Mouse (Mus musculus) testis, adult 2 months (tissue): ENCODE data around the gene Arhgef19. TPM values are rescaled to one million over a fixed set of nuclear protein-coding genes. Genes with fewer than 3 reads are reported as not detected.

Experiments
- H3K27ac ChIP-seq: fragments of 200-500 bp; 2 replicates; pipeline ENCODE4 v1.5.1; 2012; ENCODE audit warnings: low read depth, low read length; ENCODE audit not compliant: control insufficient read depth, insufficient read depth
- H3K27me3 ChIP-seq: fragments of 200-500 bp; 2 replicates; pipeline ENCODE4 v1.6.1; 2012; ENCODE audit warnings: mild to moderate bottlenecking, low read length, moderate library complexity; ENCODE audit not compliant: control insufficient read depth, insufficient read depth
- H3K36me3 ChIP-seq: fragments of 200-500 bp; 2 replicates; pipeline ENCODE4 v1.6.1; 2012; ENCODE audit warnings: mild to moderate bottlenecking, low read length; ENCODE audit not compliant: control insufficient read depth, insufficient read depth
- H3K4me1 ChIP-seq: fragments of 200-500 bp; 2 replicates; pipeline ENCODE4 v1.6.1; 2012; ENCODE audit warnings: low read length; ENCODE audit not compliant: control insufficient read depth, insufficient read depth
- H3K4me3 ChIP-seq: fragments of 200-500 bp; 2 replicates; pipeline ENCODE4 v1.5.1; 2012; ENCODE audit warnings: low read depth, mild to moderate bottlenecking, low read length, moderate library complexity, mixed read lengths; ENCODE audit not compliant: control insufficient read depth
- CTCF ChIP-seq: fragments of 200-500 bp; IDR thresholded peaks from 2 replicates; pipeline ENCODE4 v1.5.1; 2012; ENCODE audit warnings: low read depth, mild to moderate bottlenecking, inconsistent platforms, low read length, moderate library complexity; ENCODE audit not compliant: control insufficient read depth, insufficient read depth, insufficient replicate concordance
- POLR2A ChIP-seq: fragments of 200-500 bp; IDR thresholded peaks from 2 replicates; pipeline ENCODE4 v1.6.1; 2012; ENCODE audit warnings: low read depth, mild to moderate bottlenecking, inconsistent platforms, low read length, moderate library complexity; ENCODE audit not compliant: control insufficient read depth
- polyA plus RNA-seq: library from polyadenylated mRNA; depleted of rRNA; stranded (reverse); fragments of >200 nt; gene quantifications from 2 replicates; pipeline ENCODE4 v1.2.3, GENCODE M21; 2012; rRNA removed

Gene Arhgef19
- 0.65 and 1.3 TPM in 2 replicates for polyA plus RNA-seq

GRCm38 (mm10) chr4:141239388-141240125, at the start of gene Arhgef19:
Arhgef19 (plus strand) TSS chr4:141239499.
- H3K27me3 ChIP-seq = peaks cover 2% of the 10 kb centered on the region
- no peak within 1 kb of the TSS; the same call in 1 of the 2 replicates for H3K27ac ChIP-seq
- H3K4me3 ChIP-seq = peak within 1 kb of the TSS; percentile 56
- peaks cover 14% of the 10 kb centered on the region for H3K4me1 ChIP-seq
- TF ChIP-seq CTCF (no peak), POLR2A (no peak)
- no peaks in the 10 kb centered on the region for H3K36me3 ChIP-seq

GRCm38 (mm10) chr4:141191294-141191693, 48.0 kb upstream of the Arhgef19 start:
- Histone ChIP-seq H3K36me3 (peaks cover 3% of the 10 kb centered on the region; the same call in 1 of the 2 replicates), H3K4me3 (no peak overlapping the region), H3K27ac (no peak overlapping the region), H3K4me1 (no peaks in the 10 kb centered on the region), H3K27me3 (no peaks in the 10 kb centered on the region)
- TF ChIP-seq POLR2A (no peak), CTCF (no peak)

- TF ChIP-seq CTCF (no peak), POLR2A (no peak)
- no peaks in the 10 kb centered on the region for H3K4me1 ChIP-seq
- no peak overlapping the region for H3K27ac ChIP-seq
- no peaks in the 10 kb centered on the region for H3K27me3 ChIP-seq
- peaks cover 3% of the 10 kb centered on the region for H3K36me3 ChIP-seq
- H3K4me3 ChIP-seq = no peak overlapping the region
These were observed 44.7 kb upstream of the Arhgef19 start for GRCm38 (mm10) chr4:141194553-141194952.

GRCm38 (mm10) chr4:141196981-141197685, 42.2 kb upstream of the Arhgef19 start:
- Histone ChIP-seq H3K27ac (no peak overlapping the region), H3K4me3 (no peak overlapping the region), H3K4me1 (no peaks in the 10 kb centered on the region), H3K27me3 (no peaks in the 10 kb centered on the region), H3K36me3 (peaks cover 3% of the 10 kb centered on the region)
- TF ChIP-seq CTCF (no peak), POLR2A (no peak)

- Histone ChIP-seq H3K4me3 (no peak overlapping the region), H3K27ac (no peak overlapping the region), H3K4me1 (no peaks in the 10 kb centered on the region), H3K27me3 (no peaks in the 10 kb centered on the region), H3K36me3 (peaks cover 3% of the 10 kb centered on the region)
- TF ChIP-seq POLR2A = no peak
- no peak for TF ChIP-seq CTCF
These were observed 41.6 kb upstream of the Arhgef19 start for GRCm38 (mm10) chr4:141197686-141198035.

- no peak overlapping the region for H3K27ac ChIP-seq
- no peak overlapping the region for H3K4me3 ChIP-seq
- no peak for TF ChIP-seq CTCF
- no peak for TF ChIP-seq POLR2A
- no peaks in the 10 kb centered on the region; the same call in 1 of the 2 replicates for H3K36me3 ChIP-seq
- no peaks in the 10 kb centered on the region for H3K27me3 ChIP-seq
- no peaks in the 10 kb centered on the region for H3K4me1 ChIP-seq
These were observed 38.4 kb upstream of the Arhgef19 start for GRCm38 (mm10) chr4:141200906-141201305.

GRCm38 (mm10) chr4:141202192-141202591, 37.1 kb upstream of the Arhgef19 start:
- Histone ChIP-seq H3K4me1 (no peaks in the 10 kb centered on the region), H3K36me3 (no peaks in the 10 kb centered on the region; the same call in 1 of the 2 replicates), H3K27me3 (no peaks in the 10 kb centered on the region), H3K4me3 (no peak overlapping the region), H3K27ac (no peak overlapping the region)
- TF ChIP-seq POLR2A (no peak), CTCF (no peak)
